Mouse (Mus musculus) megakaryocyte, embryonic 14.5 days (primary cell): ENCODE data around the gene Col2a1. TPM values are rescaled to one million over a fixed set of nuclear protein-coding genes. Genes with fewer than 3 reads are reported as not detected.
A peak's percentile ranks its signal among the peaks of the same experiment; 100 is the strongest.

ENCODE experiments used
- H3K27me3 ChIP-seq: replicated peaks from 2 replicates; pipeline ENCODE3; 2012; ENCODE audit warnings: inconsistent platforms
- H3K36me3 ChIP-seq: replicated peaks from 2 replicates; pipeline ENCODE3; 2012; ENCODE audit warnings: low read length, inconsistent platforms, mixed read lengths
- H3K4me1 ChIP-seq: 2 replicates; pipeline ENCODE4 v1.6.1; 2012; ENCODE audit warnings: inconsistent platforms
- H3K4me3 ChIP-seq: replicated peaks from 2 replicates; pipeline ENCODE3; 2012; ENCODE audit warnings: moderate library complexity, mild to moderate bottlenecking, inconsistent platforms
- H3K9me3 ChIP-seq: 2 replicates; pipeline ENCODE4 v1.6.1; 2012; ENCODE audit warnings: inconsistent platforms
- FLI1 ChIP-seq: IDR thresholded peaks from 2 replicates; pipeline ENCODE4 v1.6.1; 2012; ENCODE audit warnings: low read length, inconsistent platforms, mixed read lengths
- GATA1 ChIP-seq: IDR thresholded peaks from 3 replicates; pipeline ENCODE4 v1.6.1; 2012; ENCODE audit warnings: mixed read lengths, low read length, inconsistent platforms, borderline replicate concordance
- polyA plus RNA-seq: library from polyadenylated mRNA; stranded (reverse); fragments of >175 nt; gene quantifications from 2 replicates; pipeline ENCODE4 v1.2.3, GENCODE M21; 2012; ENCODE audit warnings: low replicate concordance; ENCODE audit not compliant: insufficient read depth

Gene Col2a1
- 0.27 TPM in 1 of 2 replicates, not detected in the other for polyA plus RNA-seq

GRCm38 (mm10) chr15:98003822-98004739 is at the start of gene Col2a1:
TSS of gene Col2a1 (minus strand) at chr15:98004695.
- TF ChIP-seq GATA1 (no peak), FLI1 (no peak)
- Histone ChIP-seq H3K4me3 (peak within 1 kb of the TSS; percentile 67), H3K9me3 (peaks cover 11% of the 10 kb centered on the region; the same call in 1 of the 2 replicates), H3K4me1 (peaks cover 59% of the 10 kb centered on the region), H3K27me3 (peaks cover 97% of the 10 kb centered on the region), H3K36me3 (no peaks in the 10 kb centered on the region)

- Histone ChIP-seq H3K4me1 (peaks cover 8% of the 10 kb centered on the region), H3K9me3 (no peaks in the 10 kb centered on the region), H3K36me3 (peaks cover 94% of the 10 kb centered on the region), H3K4me3 (no peak overlapping the region), H3K27me3 (no peaks in the 10 kb centered on the region)
- TF ChIP-seq FLI1 (no peak), GATA1 (no peak)
These were observed 47.2 kb upstream of the Col2a1 start for GRCm38 (mm10) chr15:98051685-98052084.

DNA sequence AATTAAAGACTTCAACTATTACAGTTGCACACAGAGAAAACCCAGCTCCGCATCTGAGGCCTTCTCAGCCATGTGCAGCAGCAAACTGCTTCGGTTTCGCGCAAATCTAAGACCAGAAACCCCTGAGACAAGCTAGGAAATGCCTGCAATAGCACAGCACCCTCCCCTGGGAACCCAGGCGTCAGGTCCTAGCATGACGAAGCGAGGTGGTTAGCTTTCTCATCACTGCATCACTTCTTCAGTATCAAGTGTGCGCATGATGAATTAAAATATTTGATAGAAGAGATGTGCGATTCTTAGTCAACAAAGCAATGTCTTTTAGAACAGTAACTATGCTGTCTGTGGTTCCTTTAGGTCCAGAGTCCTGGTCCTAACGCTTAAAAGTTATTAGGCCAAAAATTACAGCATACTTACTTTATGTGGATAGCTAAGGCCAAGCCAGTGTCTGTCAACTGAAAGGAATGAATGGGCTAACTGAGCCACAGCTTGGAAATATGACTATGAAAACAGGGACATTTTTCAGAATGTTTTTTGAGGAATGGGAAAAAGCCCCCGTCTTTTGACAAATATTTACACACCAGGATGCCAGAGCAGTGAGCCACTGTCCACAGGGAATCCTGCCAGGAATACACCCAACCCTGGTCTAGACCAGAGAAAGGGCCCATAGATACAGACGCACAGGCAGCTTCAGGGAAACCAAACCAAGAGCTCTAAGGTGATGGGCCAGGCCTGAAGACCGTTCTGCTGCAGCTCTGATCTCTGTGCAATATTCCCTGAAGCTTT is 44.6 kb upstream of the Col2a1 start:
- Histone ChIP-seq H3K4me1 (peaks cover 8% of the 10 kb centered on the region), H3K4me3 (no peak overlapping the region), H3K27me3 (no peaks in the 10 kb centered on the region), H3K9me3 (no peaks in the 10 kb centered on the region), H3K36me3 (peaks cover 94% of the 10 kb centered on the region)
- TF ChIP-seq GATA1 (no peak), FLI1 (no peak)

DNA sequence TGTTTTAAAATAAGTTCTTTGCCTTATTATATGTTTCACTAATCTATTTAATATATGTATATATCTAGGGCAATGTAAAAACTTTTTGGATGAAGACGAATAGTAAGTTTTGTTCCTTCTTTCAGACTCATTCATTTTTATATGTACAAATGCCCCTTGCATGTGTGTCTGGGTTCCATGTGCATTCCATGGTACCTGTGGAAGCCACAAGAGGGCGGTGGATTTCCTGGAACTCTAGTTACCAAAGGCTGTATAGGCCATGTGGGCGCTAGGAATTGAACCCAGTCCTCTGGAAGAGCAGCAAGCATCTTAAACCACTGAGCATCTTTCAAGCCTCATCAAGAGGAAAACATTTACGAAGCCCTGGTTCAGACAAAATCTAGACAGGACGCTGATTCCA is 39.9 kb upstream of the Col2a1 start:
- no peaks in the 10 kb centered on the region; the same call in 1 of the 2 replicates for H3K4me1 ChIP-seq
- no peaks in the 10 kb centered on the region for H3K9me3 ChIP-seq
- no peaks in the 10 kb centered on the region for H3K27me3 ChIP-seq
- no peak overlapping the region for H3K4me3 ChIP-seq
- H3K36me3 ChIP-seq: peaks cover 98% of the 10 kb centered on the region
- TF ChIP-seq GATA1 (no peak), FLI1 (no peak)

DNA sequence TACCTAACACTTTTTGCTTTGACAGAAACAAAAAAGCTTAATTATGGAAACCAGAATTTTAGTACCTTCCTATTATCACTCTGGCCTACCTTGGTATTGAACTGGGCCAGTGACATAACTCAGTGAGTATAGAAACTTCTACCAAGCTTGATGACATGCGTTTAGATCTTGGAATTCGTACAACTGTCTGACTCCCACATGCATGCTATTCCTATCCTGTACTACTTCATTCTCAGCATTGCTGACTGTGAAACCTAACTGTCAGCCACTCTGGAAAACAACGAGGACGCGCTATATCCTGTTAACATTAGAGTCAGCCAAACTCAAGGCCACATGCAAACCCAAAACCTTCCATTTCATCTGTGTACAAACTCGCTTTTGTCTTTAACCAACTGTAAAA is 39.5 kb upstream of the Col2a1 start:
- no peaks in the 10 kb centered on the region for H3K27me3 ChIP-seq
- TF ChIP-seq GATA1 (no peak), FLI1 (no peak)
- peaks cover 98% of the 10 kb centered on the region for H3K36me3 ChIP-seq
- no peak overlapping the region for H3K4me3 ChIP-seq
- H3K4me1 ChIP-seq: no peaks in the 10 kb centered on the region; the same call in 1 of the 2 replicates
- no peaks in the 10 kb centered on the region for H3K9me3 ChIP-seq

DNA sequence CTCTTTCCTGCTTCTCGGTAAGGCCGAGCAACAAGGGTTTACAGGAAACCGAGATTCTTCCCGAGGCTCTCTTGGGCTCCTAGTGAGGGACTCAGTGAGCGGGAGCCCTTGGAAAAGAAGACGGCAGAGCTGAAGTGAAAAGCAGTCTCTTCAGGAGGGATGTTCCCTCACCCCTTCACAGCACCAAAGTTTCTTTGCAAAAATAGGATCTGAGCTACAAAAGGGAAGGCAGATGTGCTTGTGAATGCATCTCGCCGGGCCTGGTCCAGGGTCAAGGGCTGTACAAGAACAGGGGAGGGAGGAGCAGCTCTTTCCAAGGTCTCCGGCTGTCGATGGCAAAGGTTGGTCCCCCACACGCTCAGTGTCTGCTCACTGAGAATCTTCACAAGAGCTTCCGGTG is 38.0 kb upstream of the Col2a1 start:
- Histone ChIP-seq H3K27me3 (no peaks in the 10 kb centered on the region), H3K9me3 (no peaks in the 10 kb centered on the region), H3K36me3 (peaks cover 96% of the 10 kb centered on the region), H3K4me1 (no peaks in the 10 kb centered on the region; the same call in 1 of the 2 replicates), H3K4me3 (no peak overlapping the region)
- no peak for TF ChIP-seq FLI1
- no peak for TF ChIP-seq GATA1

GRCm38 (mm10) chr15:98039682-98040081 is 35.2 kb upstream of the Col2a1 start:
- H3K36me3 ChIP-seq: peaks cover 90% of the 10 kb centered on the region
- H3K4me3 ChIP-seq: peak overlapping the region; percentile 19
- H3K4me1 ChIP-seq: no peaks in the 10 kb centered on the region; the same call in 1 of the 2 replicates
- no peaks in the 10 kb centered on the region for H3K27me3 ChIP-seq
- no peak for TF ChIP-seq FLI1
- TF ChIP-seq GATA1: no peak
- H3K9me3 ChIP-seq: no peaks in the 10 kb centered on the region

- H3K4me3 ChIP-seq: no peak overlapping the region
- H3K9me3 ChIP-seq: no peaks in the 10 kb centered on the region
- no peaks in the 10 kb centered on the region; the same call in 1 of the 2 replicates for H3K4me1 ChIP-seq
- H3K27me3 ChIP-seq: peaks cover 10% of the 10 kb centered on the region
- H3K36me3 ChIP-seq: peaks cover 59% of the 10 kb centered on the region
- TF ChIP-seq FLI1 (no peak), GATA1 (no peak)
These were observed 32.1 kb upstream of the Col2a1 start for GRCm38 (mm10) chr15:98036578-98036977.

DNA sequence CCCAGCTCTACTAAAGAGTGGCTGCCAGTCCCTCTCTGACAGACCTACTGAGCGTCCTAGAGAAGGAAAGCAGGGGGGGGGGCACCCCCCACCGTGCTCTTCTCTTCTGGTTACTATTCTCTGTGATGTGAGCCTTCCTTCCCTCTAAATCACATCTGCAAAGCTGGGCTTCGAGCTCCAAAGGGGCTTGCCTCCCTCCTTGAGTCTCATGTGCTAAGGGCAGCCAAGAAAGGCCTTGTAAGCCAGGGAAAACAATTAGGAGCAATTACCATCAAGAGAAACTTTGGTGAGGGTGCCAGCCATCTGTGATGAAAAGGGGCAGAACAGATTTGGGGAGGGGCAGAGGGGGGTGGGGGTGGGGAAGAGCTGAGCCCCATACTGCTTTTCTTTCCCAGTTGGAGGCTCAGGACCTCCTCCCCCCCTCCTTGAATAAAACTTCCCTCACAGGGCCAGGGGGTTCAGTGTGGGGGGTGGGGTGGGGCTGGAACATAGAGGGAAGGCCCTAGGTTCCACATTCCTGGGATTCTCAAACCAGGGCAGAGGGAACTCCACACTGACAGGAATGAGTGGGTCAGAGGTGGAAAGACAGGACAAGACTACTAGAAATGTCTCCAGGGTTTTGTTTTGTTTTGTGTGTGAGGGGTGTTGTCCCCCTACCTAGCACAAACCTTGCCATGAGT is 30.7 kb upstream of the Col2a1 start:
- TF ChIP-seq FLI1 (no peak), GATA1 (no peak)
- H3K36me3 ChIP-seq: peaks cover 45% of the 10 kb centered on the region
- peaks cover 15% of the 10 kb centered on the region for H3K27me3 ChIP-seq
- no peak overlapping the region for H3K4me3 ChIP-seq
- no peaks in the 10 kb centered on the region for H3K9me3 ChIP-seq
- no peaks in the 10 kb centered on the region; the same call in 1 of the 2 replicates for H3K4me1 ChIP-seq
